Comparison of ENCODE assay signal across 21 mouse cellular contexts in genomic region chr4:95083957-95084356, GRCm38 (mm10). TPM values are rescaled to one million over a fixed set of nuclear protein-coding genes. Genes with fewer than 3 reads are reported as not detected.
DNase-seq lines count a peak whose midpoint lies in the region; ATAC-seq and TF ChIP-seq lines count a peak whose summit lies in the region.
"Had no signal": no experiment of that assay in that cellular context is flagged by ENCODE, and none has a peak within 500 bp of the region (broad histone marks: within the 10 kb centered on the region; RNA-seq: fewer than 3 reads in every experiment).

No protein-coding gene starts in this region.

- H3K27ac ChIP-seq in gastrocnemius, adult 2 months: 0 out of 2 replicates have a peak overlapping the region, but pooled peaks have one; percentile 79
- H3K27ac ChIP-seq in bone marrow macrophage, adult 2 months (ENCODE audit: insufficient read depth, low read depth, low read length): peak overlapping the region; percentile 50
- H3K27ac ChIP-seq in stomach, embryonic 15.5 days: 0 out of 2 replicates have a peak overlapping the region, but pooled peaks have one; percentile 80
- H3K27ac ChIP-seq in hindbrain, embryonic 16.5 days (ENCODE audit: low read depth, low read length): no peak overlapping the region
- H3K27ac ChIP-seq: forebrain, embryonic 13.5 days; hindbrain, embryonic 13.5 days; limb, embryonic 15.5 days had no signal

- peaks cover 2% of the 10 kb centered on the region for H3K36me3 ChIP-seq in megakaryocyte, embryonic 14.5 days (replicated peaks; ENCODE audit: low read length)
- no peaks in the 10 kb centered on the region for H3K36me3 ChIP-seq in stomach, embryonic 15.5 days
- H3K36me3 ChIP-seq in hindbrain, embryonic 16.5 days (ENCODE audit: control insufficient read depth, insufficient read depth, low read length): no peaks in the 10 kb centered on the region
- H3K36me3 ChIP-seq: heart, embryonic 12.5 days; hindbrain, embryonic 13.5 days; limb, embryonic 15.5 days; neural tube, embryonic 13.5 days had no signal

- intact Hi-C loops in gastrocnemius, adult 2 months (cut with DNase I): loop anchor here (5.0 kb wide), 2 partner anchors 48 to 63 kb away; no protein-coding TSS in a partner anchor
- intact Hi-C loops in gastrocnemius, postnatal 36 days (cut with DNase I): loop anchor here (5.0 kb wide), 1 partner anchor 48 kb away; no protein-coding TSS in a partner anchor

- no peak for TF ChIP-seq POLR2A in bone marrow macrophage, adult 2 months (IDR thresholded peaks at IDR 0.05; ENCODE audit: borderline replicate concordance, low read depth, low read length)

- H3K4me2 ChIP-seq in stomach, embryonic 15.5 days: no peak overlapping the region
- no peak overlapping the region for H3K4me2 ChIP-seq in hindbrain, embryonic 16.5 days (ENCODE audit: low read length)
- H3K4me2 ChIP-seq: forebrain, embryonic 13.5 days; heart, embryonic 12.5 days; hindbrain, embryonic 13.5 days; limb, embryonic 15.5 days; midbrain, embryonic 11.5 days; neural tube, embryonic 13.5 days had no signal

- TF ChIP-seq CTCF in gastrocnemius, adult 2 months (IDR thresholded peaks at IDR 0.05): no peak
- TF ChIP-seq CTCF in bone marrow macrophage, adult 2 months (IDR thresholded peaks at IDR 0.05; ENCODE audit: low read depth, low read length): no peak

- H3K9ac ChIP-seq in stomach, embryonic 15.5 days: no peak overlapping the region
- H3K9ac ChIP-seq in hindbrain, embryonic 16.5 days (ENCODE audit: low read depth, low read length): no peak overlapping the region
- H3K9ac ChIP-seq: forebrain, embryonic 13.5 days; heart, embryonic 12.5 days; hindbrain, embryonic 13.5 days; limb, embryonic 15.5 days; neural tube, embryonic 13.5 days had no signal

- WGBS in stomach, embryonic 15.5 days: 78% methylated on average over 8 of the region's 8 CpGs
- WGBS in hindbrain, embryonic 16.5 days: 83% methylated on average over 8 of the region's 8 CpGs

- H3K9me3 ChIP-seq in megakaryocyte, embryonic 14.5 days: peaks cover 11% of the 10 kb centered on the region
- H3K9me3 ChIP-seq in stomach, embryonic 15.5 days: no peaks in the 10 kb centered on the region
- H3K9me3 ChIP-seq in hindbrain, embryonic 16.5 days (ENCODE audit: control insufficient read depth, low read length): no peaks in the 10 kb centered on the region
- H3K9me3 ChIP-seq: forebrain, embryonic 13.5 days; heart, embryonic 12.5 days; hindbrain, embryonic 13.5 days; limb, embryonic 15.5 days; neural tube, embryonic 13.5 days had no signal

- peaks cover 30% of the 10 kb centered on the region for H3K4me1 ChIP-seq in bone marrow macrophage, adult 2 months (ENCODE audit: control insufficient read depth, insufficient read depth, low read length)
- H3K4me1 ChIP-seq in megakaryocyte, embryonic 14.5 days: peaks cover 31% of the 10 kb centered on the region
- peaks cover 25% of the 10 kb centered on the region for H3K4me1 ChIP-seq in stomach, embryonic 15.5 days
- peaks cover 5% of the 10 kb centered on the region; the same call in 1 of the 2 replicates for H3K4me1 ChIP-seq in hindbrain, embryonic 16.5 days (ENCODE audit: control insufficient read depth, insufficient read depth, low read depth, low read length)

- no peak for ATAC-seq in stomach, embryonic 15.5 days (ENCODE audit: insufficient read depth, low FRiP score, low read depth)
- ATAC-seq in hindbrain, embryonic 16.5 days: no peak

- no peak for DNase-seq in gastrocnemius, adult 2 months
- no peak for DNase-seq in gastrocnemius, postnatal 36 days
- DNase-seq in frontal cortex, adult 2 months (ENCODE audit: extremely low spot score in 1 of 2, low spot score in 1 of 2): no peak
- DNase-seq in cerebellum, adult 11-12 months: no peak
- DNase-seq: adrenal gland, adult 8-10 months; cerebellum, adult 11 months; cerebellum, postnatal 25 days; heart, postnatal 14 days; kidney, adult 9 months; kidney, postnatal 25 days; thymus, postnatal 14 days had no signal

- H3K27me3 ChIP-seq in megakaryocyte, embryonic 14.5 days (replicated peaks): peaks cover 11% of the 10 kb centered on the region
- no peaks in the 10 kb centered on the region for H3K27me3 ChIP-seq in stomach, embryonic 15.5 days (replicated peaks)
- no peaks in the 10 kb centered on the region for H3K27me3 ChIP-seq in hindbrain, embryonic 16.5 days (replicated peaks; ENCODE audit: control insufficient read depth, insufficient read depth, low read length)
- H3K27me3 ChIP-seq: heart, embryonic 12.5 days; limb, embryonic 15.5 days; neural tube, embryonic 13.5 days had no signal

- no peak overlapping the region for H3K4me3 ChIP-seq in gastrocnemius, adult 2 months
- no peak overlapping the region for H3K4me3 ChIP-seq in bone marrow macrophage, adult 2 months (ENCODE audit: insufficient read depth, low read length)
- H3K4me3 ChIP-seq in megakaryocyte, embryonic 14.5 days (replicated peaks): peak overlapping the region; percentile 15
- no peak overlapping the region for H3K4me3 ChIP-seq in stomach, embryonic 15.5 days (replicated peaks)
- H3K4me3 ChIP-seq in hindbrain, embryonic 16.5 days (ENCODE audit: low read length): no peak overlapping the region
- H3K4me3 ChIP-seq: forebrain, embryonic 13.5 days; heart, embryonic 12.5 days; hindbrain, embryonic 13.5 days; limb, embryonic 15.5 days; neural tube, embryonic 13.5 days had no signal

RNA-seq across cellular contexts. Expression of gene Jun, which starts 31.9 kb away (rescaled TPM):
- 10 to 100 TPM; 41.1 to 59.2 TPM for total RNA-seq in gastrocnemius, adult 2 months (2021)
- total RNA-seq in gastrocnemius, postnatal 36 days (2021): 10 to 100 TPM; 66.8 to 95.2 TPM
- 37.4 and 39.6 TPM in 2 replicates for polyA plus RNA-seq in bone marrow macrophage, adult 2 months (2012; ENCODE audit: insufficient read depth, insufficient read length, missing spikeins)
- 157 and 392 TPM in 2 replicates for polyA plus RNA-seq in megakaryocyte, embryonic 14.5 days (2012; ENCODE audit: insufficient read depth, low replicate concordance)
- 102 and 103 TPM in 2 replicates for polyA plus RNA-seq in stomach, embryonic 15.5 days (2015; fragmentation: Nextera tagmentation; extraction: Ambion mirVana)
- polyA plus RNA-seq in frontal cortex, adult 2 months (2012; rRNA removed): 41.8 and 45.5 TPM in 2 replicates
- 62.9 and 63.7 TPM in 2 replicates for polyA plus RNA-seq in hindbrain, embryonic 16.5 days (2015; fragmentation: Nextera tagmentation; extraction: Ambion mirVana)
